Mouse (Mus musculus) megakaryocyte progenitor cell, adult 5-6 weeks (primary cell): ENCODE measurements at regions not wholly inside any gene's neighbourhood (a gene's known extent, or its start where the extent isn't known, plus 50 kb on each side); places are given as distances from the start of the nearest gene placed in this dataset.

Experiments used
- ATAC-seq: replicated peaks from 2 replicates; pipeline ENCODE4 v1.8.0; 2016; ENCODE audit warnings: mild to moderate bottlenecking, moderate TSS enrichment, inconsistent platforms; ENCODE audit not compliant: poor library complexity

DNA sequence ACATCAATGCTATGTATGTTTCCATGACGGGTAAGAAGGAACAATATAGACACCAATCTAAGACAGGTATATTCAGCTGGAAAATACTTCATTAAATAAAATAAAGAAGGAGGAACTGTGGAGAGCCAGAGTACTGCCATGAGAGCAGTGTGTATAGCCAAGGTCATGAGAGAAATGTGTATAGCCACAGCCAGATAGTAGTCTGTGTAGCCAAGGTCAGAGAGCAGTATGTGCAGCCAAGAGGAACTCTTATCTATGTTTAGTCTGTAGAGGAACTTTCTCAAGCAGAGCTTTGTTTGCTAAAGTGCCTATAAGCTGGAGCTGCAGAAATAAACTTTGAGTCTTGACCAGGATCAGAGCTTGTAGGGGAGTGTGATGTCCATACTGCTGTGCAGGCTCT, 75.4 kb downstream of the Rgs18 start:
- ATAC-seq = 0 out of 2 replicates have a peak, but pooled peaks have one; percentile 6

DNA sequence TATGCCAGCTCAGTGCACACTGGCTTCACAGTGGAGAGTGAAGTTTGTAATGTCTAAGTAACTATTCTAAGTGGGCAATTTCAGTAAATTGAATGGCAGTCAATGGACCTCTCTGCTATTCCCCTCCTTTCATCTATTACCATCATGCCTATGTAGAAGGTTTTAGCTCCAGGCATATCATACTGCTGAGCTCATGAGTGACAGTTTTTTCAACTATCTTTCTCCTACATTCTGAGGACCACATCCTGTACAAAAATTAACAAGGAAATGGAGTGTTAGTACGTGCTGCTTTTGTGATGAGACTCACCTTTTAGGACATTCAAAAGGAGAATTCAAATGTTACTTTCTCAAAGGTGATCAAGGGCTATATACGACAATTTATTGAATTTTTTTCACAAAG, 80.0 kb downstream of the Rgs18 start:
- 0 out of 2 replicates have a peak, but pooled peaks have one; percentile 26 for ATAC-seq

DNA sequence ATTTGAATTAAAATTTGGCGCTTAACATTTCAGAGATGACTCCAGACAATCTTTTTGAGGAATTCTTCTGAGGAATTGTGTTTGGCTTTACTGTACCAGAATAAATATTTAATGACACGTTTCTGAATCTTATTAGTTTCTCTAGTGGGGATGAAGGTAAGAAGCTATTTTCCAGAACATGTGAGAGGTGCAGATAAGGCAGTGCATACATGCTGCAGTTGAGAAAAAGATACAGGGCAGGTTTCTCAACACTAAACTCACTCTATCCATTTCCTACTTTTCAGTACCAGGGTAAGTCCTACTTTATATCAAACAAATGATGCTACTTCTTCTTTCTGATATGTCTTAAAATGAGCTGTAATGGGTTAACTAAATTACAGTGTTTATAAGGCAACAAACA, 84.9 kb downstream of the Rgs18 start:
- ATAC-seq = peak; percentile 54; the same call in 1 of the 2 replicates

DNA sequence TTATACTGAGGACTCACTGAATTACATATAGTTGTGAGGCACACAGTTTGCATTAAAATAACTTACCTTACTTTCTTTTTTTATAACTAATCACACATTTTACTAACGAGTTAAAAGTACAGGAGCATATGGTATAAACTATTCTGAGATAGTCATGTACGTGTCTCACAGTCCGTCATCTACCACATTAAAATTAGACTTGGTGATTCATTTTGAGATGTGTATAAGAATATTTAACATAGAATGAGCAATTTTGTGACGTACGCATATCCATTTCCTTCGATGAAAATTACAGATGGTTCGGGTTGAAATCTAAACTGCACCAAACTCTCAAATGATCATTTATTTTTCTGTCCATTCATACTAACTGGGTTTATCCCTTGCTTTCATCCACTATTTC, 93.1 kb downstream of the Rgs18 start:
- no peak for ATAC-seq

DNA sequence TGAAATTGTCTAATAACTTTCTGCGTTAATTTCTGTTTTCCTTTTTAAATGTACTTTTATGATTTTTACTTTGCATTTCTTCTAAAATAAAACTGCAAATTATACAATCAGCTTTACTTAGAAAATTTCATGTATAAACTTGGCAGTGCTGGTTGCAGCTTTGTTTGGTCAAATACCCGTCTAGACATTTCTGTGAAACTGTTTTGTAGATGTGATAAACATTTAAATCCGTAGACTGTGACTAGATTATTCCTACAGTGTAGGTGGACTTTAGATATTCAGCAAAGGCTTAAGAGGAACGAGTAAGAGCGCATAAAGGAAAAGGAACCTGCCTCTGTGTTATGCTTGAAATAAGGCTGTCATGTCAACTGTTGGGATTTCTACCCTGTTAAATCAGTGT, 100.0 kb upstream of the Rgs21 start:
- no peak for ATAC-seq

DNA sequence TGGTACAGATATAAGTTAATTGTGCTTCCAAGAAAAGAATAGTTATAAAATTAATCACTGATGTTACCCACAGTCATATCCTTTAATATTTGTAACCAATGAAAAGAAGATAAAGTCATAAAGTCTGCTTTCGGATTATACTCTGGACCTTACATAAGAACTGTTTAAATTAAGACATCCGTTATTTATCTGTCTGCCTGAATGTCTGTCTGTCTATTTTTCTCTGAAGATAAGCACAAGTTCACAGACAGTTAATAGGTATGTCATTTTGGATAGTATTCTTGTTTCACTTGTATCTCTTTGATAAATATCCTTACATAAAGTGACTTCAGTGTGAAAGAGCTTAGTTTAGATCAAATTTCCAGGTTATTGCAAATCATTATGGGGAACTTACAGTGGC, 88.8 kb upstream of the Rgs21 start:
- peak; percentile 26; the same call in 1 of the 2 replicates for ATAC-seq

DNA sequence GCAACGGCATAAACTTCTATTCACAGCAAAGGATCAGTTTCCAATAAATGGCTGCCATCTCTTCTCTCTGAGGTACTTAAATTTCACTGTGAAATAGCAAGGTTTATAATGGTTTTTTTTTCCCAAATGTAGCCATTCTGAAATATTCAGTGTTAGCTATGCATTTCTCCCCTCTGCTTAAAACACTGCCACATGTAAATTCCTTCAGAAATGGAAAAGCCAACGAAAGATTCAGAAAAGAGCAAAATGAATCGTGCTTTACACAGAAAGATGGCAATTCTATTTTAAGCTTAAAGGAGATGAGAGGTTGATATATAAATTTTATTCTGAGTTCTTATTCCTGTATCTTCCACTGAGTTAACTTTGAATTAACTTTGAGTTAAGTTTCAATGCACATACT, 59.0 kb upstream of the Rgs21 start:
- ATAC-seq = no peak
